Mouse (Mus musculus) limb, embryonic 10.5 days (tissue): ENCODE data around the gene Zic5. TPM values are rescaled to one million over a fixed set of nuclear protein-coding genes. Genes with fewer than 3 reads are reported as not detected.
A peak's percentile ranks its signal among the peaks of the same experiment; 100 is the strongest.
"Not testable (repeated sequence)": the region's sequence is repeated elsewhere in the genome, so short reads cannot be mapped to it uniquely, and the experiment has no call there.

Experiments used
- DNase-seq: peaks from one replicate; pipeline ENCODE4 v3.0.0-alpha.2; 2017; ENCODE audit warnings: low spot score
- H3K27ac ChIP-seq: fragments of 300-500 bp; sonication (generic); 2 replicates; pipeline ENCODE4 v1.5.1; 2016; ENCODE audit warnings: mild to moderate bottlenecking
- H3K27me3 ChIP-seq: fragments of 300-500 bp; sonication (generic); 2 replicates; pipeline ENCODE4 v1.6.1; 2016; ENCODE audit warnings: low read depth, mild to moderate bottlenecking; ENCODE audit not compliant: poor library complexity, severe bottlenecking
- H3K36me3 ChIP-seq: fragments of 300-500 bp; sonication (generic); 2 replicates; pipeline ENCODE4 v1.6.1; 2016; ENCODE audit warnings: mild to moderate bottlenecking, moderate library complexity
- H3K4me1 ChIP-seq: fragments of 300-500 bp; sonication (generic); 2 replicates; pipeline ENCODE4 v1.6.1; 2016
- H3K4me3 ChIP-seq: fragments of 300-500 bp; sonication (generic); 2 replicates; pipeline ENCODE4 v1.5.1; 2016; ENCODE audit warnings: mild to moderate bottlenecking, moderate library complexity
- H3K9me3 ChIP-seq: fragments of 300-500 bp; sonication (generic); replicated peaks from 2 replicates; pipeline ENCODE4 v1.6.1; 2016; ENCODE audit warnings: mild to moderate bottlenecking
- WGBS: fragments of 180-500 bp; shearing (Covaris S2); methylation state at CpG from one replicate; pipeline ENCODE4 v1.1.7; 2016; 5-methylcytosine and 5-hydroxymethylcytosine counted together
- polyA plus RNA-seq: library from polyadenylated mRNA; unstranded; fragments of >200 nt; fragmentation: Nextera tagmentation; extraction: Ambion mirVana; gene quantifications from 2 replicates; pipeline ENCODE4 v1.2.1, GENCODE M21; 2016

Zic5 gene
- polyA plus RNA-seq, 1 experiment from 2014 or later: 14.9 TPM

- H3K4me1 ChIP-seq: peaks cover 74% of the 10 kb centered on the region
- no peaks in the 10 kb centered on the region for H3K9me3 ChIP-seq
- H3K27me3 ChIP-seq: peaks cover 85% of the 10 kb centered on the region
- no peaks in the 10 kb centered on the region for H3K36me3 ChIP-seq
- peak overlapping the region; percentile 80 for H3K27ac ChIP-seq
- 3% methylated on average over 23 of the region's 23 CpGs for WGBS
- DNase-seq: peak; percentile 61
- H3K4me3 ChIP-seq: peak overlapping the region; percentile 38
These were observed 2.7 kb upstream of the Zic5 start for GRCm38 (mm10) chr14:122467926-122468841.

- Histone ChIP-seq H3K36me3 (no peaks in the 10 kb centered on the region), H3K9me3 (no peaks in the 10 kb centered on the region), H3K4me3 (no peak overlapping the region), H3K27me3 (peaks cover 87% of the 10 kb centered on the region), H3K27ac (no peak overlapping the region), H3K4me1 (peaks cover 74% of the 10 kb centered on the region)
- WGBS: 48% methylated on average over 7 of the region's 7 CpGs
- peak; percentile 29 for DNase-seq
These were observed 1.4 kb upstream of the Zic5 start for GRCm38 (mm10) chr14:122466756-122467362.

- peak overlapping the region; percentile 98 for H3K27ac ChIP-seq
- DNase-seq: peak; percentile 33
- H3K4me3 ChIP-seq: peak overlapping the region; percentile 85
- 22% methylated on average over 13 of the region's 13 CpGs for WGBS
- H3K36me3 ChIP-seq: no peaks in the 10 kb centered on the region
- H3K27me3 ChIP-seq: peaks cover 87% of the 10 kb centered on the region
- no peaks in the 10 kb centered on the region for H3K9me3 ChIP-seq
- peaks cover 71% of the 10 kb centered on the region for H3K4me1 ChIP-seq
These were observed 534 bp upstream of the Zic5 start for GRCm38 (mm10) chr14:122465931-122466490.

GRCm38 (mm10) chr14:122464351-122464762, 1.1 kb downstream of the Zic5 start:
- Histone ChIP-seq H3K4me1 (peaks cover 74% of the 10 kb centered on the region), H3K27ac (peak overlapping the region; percentile 98), H3K27me3 (peaks cover 71% of the 10 kb centered on the region), H3K36me3 (0 out of 2 replicates have a peak, but pooled peaks cover 5% of the 10 kb centered on the region), H3K4me3 (peak overlapping the region; percentile 85), H3K9me3 (no peaks in the 10 kb centered on the region)
- DNase-seq: no peak
- WGBS: under 1% methylated on average over 60 of the region's 62 CpGs

- Histone ChIP-seq H3K27me3 (peaks cover 66% of the 10 kb centered on the region), H3K27ac (peak overlapping the region; percentile 98), H3K4me1 (peaks cover 69% of the 10 kb centered on the region), H3K4me3 (peak overlapping the region; percentile 85)
- not testable (repeated sequence) for H3K36me3 ChIP-seq, H3K9me3 ChIP-seq
- under 1% methylated on average over 54 of the region's 58 CpGs for WGBS
- DNase-seq: peak; percentile 78
These were observed 1.6 kb downstream of the Zic5 start for GRCm38 (mm10) chr14:122463734-122464341.

GRCm38 (mm10) chr14:122463080-122463691, 2.3 kb downstream of the Zic5 start:
- H3K4me1 ChIP-seq: peaks cover 62% of the 10 kb centered on the region
- peak; percentile 65 for DNase-seq
- H3K9me3 ChIP-seq: no peaks in the 10 kb centered on the region
- H3K27ac ChIP-seq: peak overlapping the region; percentile 98
- peak overlapping the region; percentile 85 for H3K4me3 ChIP-seq
- under 1% methylated on average over 40 of the region's 40 CpGs for WGBS
- H3K36me3 ChIP-seq: peaks cover 9% of the 10 kb centered on the region
- peaks cover 59% of the 10 kb centered on the region for H3K27me3 ChIP-seq

- H3K27ac ChIP-seq: peak overlapping the region; percentile 98
- peaks cover 58% of the 10 kb centered on the region for H3K4me1 ChIP-seq
- H3K4me3 ChIP-seq: peak overlapping the region; percentile 85
- peak; percentile 60 for DNase-seq
- no peaks in the 10 kb centered on the region for H3K9me3 ChIP-seq
- 3% methylated on average over 17 of the region's 17 CpGs for WGBS
- peaks cover 54% of the 10 kb centered on the region for H3K27me3 ChIP-seq
- peaks cover 9% of the 10 kb centered on the region for H3K36me3 ChIP-seq
These were observed 2.8 kb downstream of the Zic5 start for GRCm38 (mm10) chr14:122462689-122463079.

- H3K9me3 ChIP-seq: no peaks in the 10 kb centered on the region
- peaks cover 51% of the 10 kb centered on the region for H3K4me1 ChIP-seq
- peak overlapping the region; percentile 98 for H3K27ac ChIP-seq
- 18% methylated on average over 9 of the region's 9 CpGs for WGBS
- peak; percentile 47 for DNase-seq
- peak overlapping the region; percentile 85 for H3K4me3 ChIP-seq
- peaks cover 47% of the 10 kb centered on the region for H3K27me3 ChIP-seq
- H3K36me3 ChIP-seq: peaks cover 9% of the 10 kb centered on the region
These were observed 3.5 kb downstream of the Zic5 start for GRCm38 (mm10) chr14:122461966-122462365.

- DNase-seq: no peak
- 24% methylated on average over 3 of the region's 3 CpGs for WGBS
- no peaks in the 10 kb centered on the region for H3K9me3 ChIP-seq
- peak overlapping the region; percentile 85 for H3K4me3 ChIP-seq
- peaks cover 50% of the 10 kb centered on the region for H3K4me1 ChIP-seq
- peak overlapping the region; percentile 98 for H3K27ac ChIP-seq
- H3K27me3 ChIP-seq: peaks cover 42% of the 10 kb centered on the region
- H3K36me3 ChIP-seq: peaks cover 9% of the 10 kb centered on the region
These were observed 4.0 kb downstream of the Zic5 start for GRCm38 (mm10) chr14:122461500-122461899.

GRCm38 (mm10) chr14:122460226-122460625, 5.3 kb downstream of the Zic5 start:
- DNase-seq: no peak
- Histone ChIP-seq H3K4me1 (peaks cover 43% of the 10 kb centered on the region), H3K4me3 (peak overlapping the region; percentile 21; the same call in 1 of the 2 replicates), H3K27me3 (peaks cover 29% of the 10 kb centered on the region), H3K36me3 (peaks cover 9% of the 10 kb centered on the region), H3K9me3 (no peaks in the 10 kb centered on the region), H3K27ac (no peak overlapping the region)
- 43% methylated on average over 5 of the region's 5 CpGs for WGBS

- no peak for DNase-seq
- 100% methylated on average over 1 of the region's 1 CpGs for WGBS
- no peaks in the 10 kb centered on the region for H3K9me3 ChIP-seq
- H3K27ac ChIP-seq: no peak overlapping the region
- peaks cover 41% of the 10 kb centered on the region for H3K4me1 ChIP-seq
- peaks cover 25% of the 10 kb centered on the region for H3K27me3 ChIP-seq
- peaks cover 9% of the 10 kb centered on the region for H3K36me3 ChIP-seq
- 0 out of 2 replicates have a peak overlapping the region, but pooled peaks have one; percentile 21 for H3K4me3 ChIP-seq
These were observed 5.7 kb downstream of the Zic5 start for GRCm38 (mm10) chr14:122459776-122460175.

- H3K4me1 ChIP-seq: peaks cover 39% of the 10 kb centered on the region
- H3K4me3 ChIP-seq: not testable (repeated sequence)
These were observed 6.1 kb downstream of the Zic5 start for GRCm38 (mm10) chr14:122459332-122459731.

More at GRCm38 (mm10) chr14:122459332-122459731, 6.1 kb downstream of the Zic5 start:
- H3K9me3 ChIP-seq, H3K36me3 ChIP-seq, H3K27ac ChIP-seq, DNase-seq: not testable (repeated sequence)
- WGBS: 92% methylated on average over 12 of the region's 12 CpGs
- peaks cover 20% of the 10 kb centered on the region for H3K27me3 ChIP-seq
